Mouse (Mus musculus) liver, embryonic 13.5 days (tissue): ENCODE measurements around the gene Col24a1. TPM values are rescaled to one million over a fixed set of nuclear protein-coding genes. Genes with fewer than 3 reads are reported as not detected.

Experiments
- ATAC-seq: fragments of 200-750 bp; cut with Nextera tagmentation; 2 replicates; pipeline ENCODE4 v1.8.0; 2017; ENCODE audit warnings: low read depth, mild to moderate bottlenecking, moderate number of reproducible peaks, moderate library complexity
- DNase-seq: peaks from one replicate; pipeline ENCODE4 v3.0.0; 2022
- H3K27ac ChIP-seq: fragments of 300-500 bp; sonication (generic); 2 replicates; pipeline ENCODE4 v1.5.1; 2015; ENCODE audit warnings: moderate library complexity, mild to moderate bottlenecking, inconsistent platforms
- H3K27me3 ChIP-seq: fragments of 300-500 bp; sonication (generic); 2 replicates; pipeline ENCODE4 v1.6.1; 2015; ENCODE audit warnings: mild to moderate bottlenecking, inconsistent platforms
- H3K36me3 ChIP-seq: fragments of 300-500 bp; sonication (generic); 2 replicates; pipeline ENCODE4 v1.6.1; 2015; ENCODE audit warnings: mild to moderate bottlenecking, inconsistent platforms
- H3K4me1 ChIP-seq: fragments of 300-500 bp; sonication (generic); replicated peaks from 2 replicates; pipeline ENCODE4 v1.6.1; 2015; ENCODE audit warnings: inconsistent platforms
- H3K4me2 ChIP-seq: fragments of 300-500 bp; sonication (generic); 2 replicates; pipeline ENCODE4 v1.6.1; 2015; ENCODE audit warnings: inconsistent platforms, mild to moderate bottlenecking, moderate library complexity
- H3K4me3 ChIP-seq: fragments of 300-500 bp; sonication (generic); replicated peaks from 2 replicates; pipeline ENCODE4 v1.5.1; 2015; ENCODE audit warnings: mild to moderate bottlenecking, inconsistent platforms
- H3K9ac ChIP-seq: fragments of 300-500 bp; sonication (generic); 2 replicates; pipeline ENCODE4 v1.6.1; 2015; ENCODE audit warnings: mild to moderate bottlenecking, inconsistent platforms
- H3K9me3 ChIP-seq: fragments of 300-500 bp; sonication (generic); replicated peaks from 2 replicates; pipeline ENCODE4 v1.6.1; 2016; ENCODE audit warnings: inconsistent platforms
- WGBS: fragments of 180-500 bp; shearing (Covaris S2); methylation state at CpG from one replicate; pipeline ENCODE4 v1.1.7; 2015; ENCODE audit not compliant: insufficient replicate concordance; 5-methylcytosine and 5-hydroxymethylcytosine counted together
- polyA plus RNA-seq: library from polyadenylated mRNA; unstranded; fragments of >200 nt; fragmentation: Nextera tagmentation; extraction: Ambion mirVana; gene quantifications from 2 replicates; pipeline ENCODE4 v1.2.1, GENCODE M21; 2015

Col24a1 gene
- polyA plus RNA-seq, 1 experiment from 2014 or later = 0.18 TPM

DNA sequence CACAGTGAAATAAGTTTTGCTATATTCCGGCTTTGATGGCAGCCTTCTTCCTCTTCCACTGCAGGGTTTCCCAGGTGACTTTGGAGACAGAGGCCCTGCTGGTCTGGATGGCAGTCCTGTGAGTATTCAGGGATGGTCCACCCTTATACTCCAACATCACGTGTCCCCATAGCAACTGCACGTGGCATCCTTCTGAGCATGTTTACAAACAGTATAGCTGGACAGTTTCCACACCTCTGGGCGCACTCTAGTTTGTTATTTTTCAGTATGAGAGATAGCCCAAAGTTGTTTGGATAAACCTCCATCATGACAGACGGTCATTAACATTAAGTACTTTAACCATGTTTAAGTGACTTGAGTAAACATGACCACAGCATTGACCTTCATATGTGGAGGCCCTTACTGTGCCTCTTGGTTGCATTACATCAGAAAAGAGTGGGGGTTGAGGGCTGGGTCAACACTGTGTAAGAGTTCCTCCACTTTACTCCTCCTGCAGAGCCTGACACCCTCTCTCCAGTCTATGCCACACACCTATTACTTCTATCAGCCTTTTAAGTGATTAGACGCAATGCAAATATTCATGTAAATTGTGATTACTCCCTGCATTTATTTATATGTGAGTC lies 64.7 kb downstream of the Col24a1 start:
- no peak for ATAC-seq

DNA sequence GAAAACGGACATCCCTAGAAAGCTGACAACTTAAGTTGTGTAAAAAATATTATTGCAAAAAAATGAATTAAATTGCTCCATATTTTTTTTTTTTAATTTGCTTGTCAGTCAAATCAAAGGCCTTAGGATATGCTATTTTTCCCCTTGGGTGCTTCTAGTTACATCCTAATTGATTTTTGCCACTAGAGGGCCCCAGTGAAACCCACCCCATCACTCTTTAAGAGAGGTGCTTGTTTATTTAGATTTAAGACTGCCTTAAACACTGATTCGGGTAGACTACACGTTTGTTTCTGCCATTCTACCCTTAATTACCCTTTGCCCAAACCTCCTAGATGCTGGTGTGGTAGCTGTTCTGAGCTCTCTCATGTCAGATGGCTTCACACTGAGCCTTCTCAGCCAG lies 73.0 kb downstream of the Col24a1 start:
- H3K4me3 ChIP-seq = no peak overlapping the region
- no peaks in the 10 kb centered on the region for H3K4me1 ChIP-seq
- H3K36me3 ChIP-seq = no peaks in the 10 kb centered on the region
- ATAC-seq (no peak), DNase-seq (no peak)
- H3K27me3 ChIP-seq = no peaks in the 10 kb centered on the region
- no peak overlapping the region for H3K27ac ChIP-seq
- no peak overlapping the region for H3K4me2 ChIP-seq
- H3K9me3 ChIP-seq = no peaks in the 10 kb centered on the region
- 23% methylated on average over 3 of the region's 3 CpGs for whole genome bisulfite sequencing
- no peak overlapping the region for H3K9ac ChIP-seq

More for the DNA sequence above, 64.7 kb downstream of the Col24a1 start:
- Histone ChIP-seq H3K4me3 (no peak overlapping the region), H3K9ac (no peak overlapping the region), H3K36me3 (no peaks in the 10 kb centered on the region), H3K27me3 (no peaks in the 10 kb centered on the region), H3K9me3 (no peaks in the 10 kb centered on the region), H3K4me2 (no peak overlapping the region), H3K27ac (no peak overlapping the region), H3K4me1 (no peaks in the 10 kb centered on the region)
- 62% methylated on average over 6 of the region's 6 CpGs for WGBS
- DNase-seq = no peak

DNA sequence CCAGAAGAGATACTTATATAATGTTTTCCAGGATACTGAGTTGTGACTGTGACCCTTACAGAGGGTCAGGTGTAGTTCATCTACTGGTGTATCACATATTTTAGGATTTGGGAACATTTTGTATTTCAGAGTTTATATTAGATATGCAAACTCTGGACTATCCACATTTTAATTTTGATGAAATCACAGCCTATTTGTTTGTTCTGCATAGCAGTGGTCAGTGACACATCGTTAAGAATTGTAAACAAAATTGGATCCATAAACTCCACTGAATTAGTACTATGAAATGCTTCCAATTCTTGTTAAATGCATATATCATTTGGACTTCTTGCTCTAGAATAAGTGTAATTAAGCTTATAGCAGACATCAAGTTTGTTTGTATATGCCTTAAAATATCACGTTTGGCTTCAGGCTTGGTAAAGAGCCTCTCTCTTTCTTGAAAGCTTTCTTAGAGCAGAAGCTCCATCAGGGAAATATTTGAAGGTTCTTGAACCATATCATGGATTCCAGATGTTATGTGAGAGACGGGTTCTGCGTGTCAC lies 75.0 kb downstream of the Col24a1 start:
- H3K4me2 ChIP-seq = no peak overlapping the region
- DNase-seq = no peak
- H3K9me3 ChIP-seq = no peaks in the 10 kb centered on the region
- no peak overlapping the region for H3K9ac ChIP-seq
- no peak for ATAC-seq
- no peaks in the 10 kb centered on the region for H3K36me3 ChIP-seq
- no peak overlapping the region for H3K27ac ChIP-seq
- H3K27me3 ChIP-seq = no peaks in the 10 kb centered on the region
- no peak overlapping the region for H3K4me3 ChIP-seq
- H3K4me1 ChIP-seq = no peaks in the 10 kb centered on the region
- WGBS = 62% methylated on average over 4 of the region's 4 CpGs

DNA sequence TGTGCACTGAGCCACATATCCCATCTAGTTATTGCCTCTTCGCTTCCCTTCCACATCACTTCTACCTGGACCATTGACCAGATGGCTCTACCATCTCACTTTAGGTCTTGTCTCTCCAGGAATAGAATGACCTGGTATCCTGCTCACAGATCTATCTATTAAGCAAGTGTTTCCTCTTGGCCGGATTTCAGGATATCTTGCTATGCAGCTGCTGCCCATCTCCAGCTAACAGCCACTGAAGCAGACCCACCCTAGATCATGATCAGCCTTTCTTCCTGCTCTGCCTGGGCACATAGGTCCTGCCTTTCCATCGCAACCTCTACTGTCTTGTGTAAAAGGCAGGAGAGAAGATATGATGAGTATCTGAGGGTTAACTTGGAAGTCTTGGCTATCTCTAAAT lies 84.0 kb downstream of the Col24a1 start:
- DNase-seq (no peak), ATAC-seq (no peak)
- Histone ChIP-seq H3K9me3 (no peaks in the 10 kb centered on the region), H3K27ac (no peak overlapping the region), H3K27me3 (no peaks in the 10 kb centered on the region), H3K4me3 (no peak overlapping the region), H3K4me2 (no peak overlapping the region), H3K36me3 (no peaks in the 10 kb centered on the region), H3K4me1 (no peaks in the 10 kb centered on the region), H3K9ac (no peak overlapping the region)
- 63% methylated on average over 3 of the region's 3 CpGs for WGBS

DNA sequence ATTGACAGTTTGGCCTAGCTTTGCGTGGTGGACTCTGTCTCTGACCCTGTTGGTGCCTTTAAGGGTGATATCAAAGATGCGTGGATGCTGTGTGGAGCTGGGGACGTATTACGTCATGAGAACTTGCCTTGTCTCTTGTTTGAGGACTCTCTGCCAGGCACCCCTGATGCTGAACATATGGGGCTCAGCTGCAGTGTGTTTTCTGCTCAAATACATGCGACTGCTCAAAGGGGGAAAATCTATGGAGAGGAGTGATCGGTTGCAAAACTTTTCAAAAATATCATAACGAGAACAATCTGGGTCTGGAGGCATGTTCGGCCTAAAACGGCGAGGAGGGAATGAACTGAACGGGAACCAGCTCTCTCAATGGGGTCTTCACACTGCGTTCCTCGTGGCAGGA lies 90.8 kb downstream of the Col24a1 start:
- no peaks in the 10 kb centered on the region for H3K27me3 ChIP-seq
- no peak overlapping the region for H3K9ac ChIP-seq
- H3K36me3 ChIP-seq = no peaks in the 10 kb centered on the region
- ATAC-seq = no peak
- no peak for DNase-seq
- no peaks in the 10 kb centered on the region for H3K9me3 ChIP-seq
- H3K27ac ChIP-seq = no peak overlapping the region
- no peaks in the 10 kb centered on the region for H3K4me1 ChIP-seq
- H3K4me2 ChIP-seq = no peak overlapping the region
- 57% methylated on average over 13 of the region's 13 CpGs for WGBS
- no peak overlapping the region for H3K4me3 ChIP-seq

DNA sequence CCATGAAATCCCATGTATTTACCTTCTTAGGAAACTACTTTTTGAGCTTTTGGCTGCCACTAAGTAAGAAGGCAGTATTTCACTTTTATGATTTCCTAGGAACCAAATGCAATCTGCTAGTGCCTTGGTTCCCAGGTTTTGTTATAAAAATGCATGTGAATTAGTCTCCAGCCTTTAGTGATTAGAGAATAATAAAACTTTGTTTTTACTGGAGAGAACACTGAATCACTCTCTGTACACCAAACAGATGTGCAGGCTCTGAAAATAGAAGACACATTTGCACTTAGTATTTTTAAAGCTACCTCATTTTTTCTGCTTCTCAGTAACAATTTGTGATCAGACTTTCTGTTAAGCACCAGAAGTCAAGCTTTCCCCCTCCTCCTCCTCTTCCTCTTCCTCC lies 94.2 kb downstream of the Col24a1 start:
- Histone ChIP-seq H3K9ac (no peak overlapping the region), H3K9me3 (no peaks in the 10 kb centered on the region), H3K36me3 (no peaks in the 10 kb centered on the region), H3K27ac (no peak overlapping the region), H3K4me2 (no peak overlapping the region), H3K4me1 (no peaks in the 10 kb centered on the region), H3K4me3 (no peak overlapping the region), H3K27me3 (no peaks in the 10 kb centered on the region)
- DNase-seq (no peak), ATAC-seq (no peak)

DNA sequence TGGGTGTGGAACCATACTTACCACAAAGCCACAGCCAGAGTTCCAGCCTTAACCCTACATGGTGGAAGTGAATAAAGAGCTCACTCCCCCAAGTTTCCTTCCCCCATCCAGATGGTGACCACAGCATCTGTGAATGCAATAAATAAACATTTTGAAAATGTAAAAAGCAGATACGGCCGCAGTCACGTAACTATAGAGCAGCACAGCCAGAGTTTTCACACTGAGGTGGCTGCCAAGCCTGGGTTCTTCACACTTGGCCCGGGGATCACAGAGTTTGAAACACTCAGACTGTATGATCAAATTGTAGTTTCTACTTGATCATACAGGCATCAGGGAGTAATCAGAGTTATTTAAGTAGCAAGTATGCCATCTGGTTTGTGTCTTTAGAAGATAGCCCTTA lies 98.4 kb downstream of the Col24a1 start:
- Histone ChIP-seq H3K27ac (no peak overlapping the region), H3K4me2 (no peak overlapping the region), H3K9me3 (no peaks in the 10 kb centered on the region), H3K9ac (no peak overlapping the region), H3K4me1 (no peaks in the 10 kb centered on the region), H3K36me3 (no peaks in the 10 kb centered on the region), H3K4me3 (no peak overlapping the region), H3K27me3 (no peaks in the 10 kb centered on the region)
- WGBS = 87% methylated on average over 4 of the region's 4 CpGs
- DNase-seq = no peak
- no peak for ATAC-seq

DNA sequence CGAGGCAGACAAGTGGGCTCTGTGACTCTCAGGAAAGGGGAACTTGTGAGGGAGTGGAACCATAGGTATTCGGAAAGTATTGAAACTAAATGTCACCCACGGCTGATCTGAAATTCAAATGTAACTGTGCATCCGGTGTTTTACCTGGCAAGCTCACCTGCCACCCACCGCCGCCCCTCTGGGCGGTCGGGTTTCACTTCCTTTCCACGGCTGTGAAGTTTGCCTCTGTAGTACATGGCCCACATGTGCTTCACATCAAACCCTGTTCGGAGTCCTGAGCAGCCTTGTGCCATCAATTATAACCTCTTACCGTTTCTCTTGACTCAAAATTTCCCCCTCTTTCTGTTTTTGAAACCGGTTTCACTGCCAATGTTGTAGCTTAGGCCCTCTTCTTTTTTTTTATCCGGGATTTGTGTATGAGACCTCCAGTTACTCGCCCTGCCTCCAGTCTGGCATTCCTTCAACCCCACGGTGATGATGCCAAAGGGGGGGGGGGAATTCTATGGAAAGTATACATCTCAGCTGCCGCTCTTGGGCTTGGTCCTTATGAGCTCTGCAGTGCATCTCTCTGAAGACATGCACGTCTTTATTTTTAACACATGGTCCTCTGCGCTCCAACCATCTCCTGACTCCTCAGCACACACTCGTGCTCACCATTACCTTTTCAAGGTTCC lies 99.9 kb downstream of the Col24a1 start:
- Histone ChIP-seq H3K4me2 (no peak overlapping the region), H3K27ac (no peak overlapping the region), H3K4me3 (no peak overlapping the region), H3K4me1 (no peaks in the 10 kb centered on the region), H3K36me3 (no peaks in the 10 kb centered on the region), H3K9me3 (no peaks in the 10 kb centered on the region), H3K9ac (no peak overlapping the region), H3K27me3 (no peaks in the 10 kb centered on the region)
- DNase-seq (no peak), ATAC-seq (no peak)
- WGBS = 71% methylated on average over 19 of the region's 19 CpGs

DNA sequence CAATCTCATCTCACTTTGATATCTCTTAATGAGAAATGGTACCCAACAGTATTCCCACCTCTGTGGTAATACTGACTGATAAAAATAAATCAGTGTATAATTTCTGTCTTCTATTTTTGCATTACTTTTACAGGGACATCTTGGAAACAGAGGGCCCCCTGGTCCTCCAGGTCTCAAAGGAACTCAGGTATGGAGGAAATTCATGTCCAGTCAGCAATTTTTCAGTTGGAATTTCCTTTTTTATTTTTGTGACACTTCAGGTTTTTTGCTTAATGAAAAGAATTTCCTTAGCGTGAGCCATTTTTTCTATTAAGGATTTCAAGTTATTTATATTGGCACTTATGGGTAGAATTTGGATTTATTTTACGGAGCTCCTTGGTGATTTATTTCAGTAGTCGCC lies 106.9 kb downstream of the Col24a1 start:
- no peak overlapping the region for H3K9ac ChIP-seq
- H3K27ac ChIP-seq = no peak overlapping the region
- no peak for ATAC-seq
- DNase-seq = no peak
- no peaks in the 10 kb centered on the region for H3K27me3 ChIP-seq
- H3K4me2 ChIP-seq = no peak overlapping the region
- H3K9me3 ChIP-seq = no peaks in the 10 kb centered on the region
- H3K4me1 ChIP-seq = no peaks in the 10 kb centered on the region
- H3K4me3 ChIP-seq = no peak overlapping the region
- 76% methylated on average over 3 of the region's 3 CpGs for WGBS
- H3K36me3 ChIP-seq = no peaks in the 10 kb centered on the region

DNA sequence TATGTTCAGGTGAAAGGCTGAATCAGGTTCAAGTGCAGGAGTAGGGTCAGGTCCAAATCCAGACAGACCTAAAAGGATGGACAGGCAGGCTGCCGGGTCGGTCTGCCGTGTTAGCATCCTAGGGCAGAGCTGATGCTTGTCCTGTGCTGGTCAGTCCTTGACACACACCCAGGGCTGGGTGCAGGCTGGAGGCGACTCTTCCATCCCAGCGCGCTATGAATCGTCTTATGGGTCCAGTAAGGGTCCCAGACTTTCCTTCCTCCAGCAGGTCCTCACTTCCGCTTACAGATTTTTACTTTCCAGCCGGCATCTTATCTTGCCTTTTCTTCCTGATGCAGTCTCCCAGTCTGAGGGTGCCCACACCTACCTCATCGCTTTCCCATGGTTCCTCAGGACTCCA lies 110.0 kb downstream of the Col24a1 start:
- H3K27me3 ChIP-seq = no peaks in the 10 kb centered on the region
- no peaks in the 10 kb centered on the region for H3K9me3 ChIP-seq
- DNase-seq (no peak), ATAC-seq (no peak)
- no peak overlapping the region for H3K4me2 ChIP-seq
- H3K4me3 ChIP-seq = no peak overlapping the region
- H3K4me1 ChIP-seq = no peaks in the 10 kb centered on the region
- H3K27ac ChIP-seq = no peak overlapping the region
- 73% methylated on average over 10 of the region's 10 CpGs for WGBS
- no peak overlapping the region for H3K9ac ChIP-seq
- no peaks in the 10 kb centered on the region for H3K36me3 ChIP-seq

DNA sequence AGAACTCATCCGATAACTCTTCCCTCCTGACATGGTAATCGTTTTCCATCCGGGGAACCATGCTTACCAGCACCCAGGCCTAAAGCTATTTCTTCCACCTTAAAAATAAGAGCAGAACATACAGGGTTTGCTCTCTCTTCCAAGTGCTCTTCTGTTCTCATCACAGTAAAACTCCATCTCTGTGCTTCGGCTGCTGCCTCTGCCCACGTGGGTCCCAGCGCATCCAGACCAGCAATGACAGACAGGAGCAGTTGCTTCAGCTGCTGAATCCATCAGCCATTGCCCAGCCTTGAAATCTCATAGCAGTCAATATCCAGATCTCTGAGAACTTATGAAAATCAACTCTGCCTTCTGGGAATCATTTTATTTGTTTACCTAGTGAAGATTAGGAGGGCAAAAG lies 110.7 kb downstream of the Col24a1 start:
- 77% methylated on average over 6 of the region's 6 CpGs for WGBS
- no peaks in the 10 kb centered on the region for H3K4me1 ChIP-seq
- no peak for DNase-seq
- ATAC-seq = no peak
- H3K9me3 ChIP-seq = no peaks in the 10 kb centered on the region
- H3K4me2 ChIP-seq = no peak overlapping the region
- H3K36me3 ChIP-seq = no peaks in the 10 kb centered on the region
- H3K9ac ChIP-seq = no peak overlapping the region
- H3K27ac ChIP-seq = no peak overlapping the region
- no peak overlapping the region for H3K4me3 ChIP-seq
- H3K27me3 ChIP-seq = no peaks in the 10 kb centered on the region

DNA sequence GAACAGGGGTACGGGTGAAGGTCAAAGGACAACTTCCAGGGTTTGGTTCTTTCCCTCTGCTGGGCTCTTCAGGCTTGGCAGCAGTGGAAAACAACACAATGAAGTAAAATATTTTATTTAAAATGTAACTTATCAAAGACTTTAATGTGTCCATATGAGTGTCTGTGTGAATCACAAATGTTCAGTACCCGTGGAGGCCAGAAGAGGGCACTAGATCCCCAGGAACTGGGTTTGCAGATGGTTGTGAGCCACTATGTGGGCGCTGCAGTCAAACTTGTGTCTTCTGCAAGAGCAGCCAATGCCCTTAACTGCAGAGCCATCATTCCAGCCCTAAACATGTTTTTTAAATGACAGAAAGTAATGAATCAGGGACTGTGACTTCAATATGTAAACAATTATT lies 115.8 kb downstream of the Col24a1 start:
- H3K4me3 ChIP-seq = no peak overlapping the region
- no peaks in the 10 kb centered on the region for H3K4me1 ChIP-seq
- no peaks in the 10 kb centered on the region for H3K36me3 ChIP-seq
- 54% methylated on average over 3 of the region's 3 CpGs for WGBS
- ATAC-seq (no peak), DNase-seq (no peak)
- no peak overlapping the region for H3K4me2 ChIP-seq
- H3K9me3 ChIP-seq = no peaks in the 10 kb centered on the region
- H3K9ac ChIP-seq = no peak overlapping the region
- H3K27me3 ChIP-seq = no peaks in the 10 kb centered on the region
- no peak overlapping the region for H3K27ac ChIP-seq
